ENCODE assay signal across 8 mouse cellular contexts in the genomic region with DNA sequence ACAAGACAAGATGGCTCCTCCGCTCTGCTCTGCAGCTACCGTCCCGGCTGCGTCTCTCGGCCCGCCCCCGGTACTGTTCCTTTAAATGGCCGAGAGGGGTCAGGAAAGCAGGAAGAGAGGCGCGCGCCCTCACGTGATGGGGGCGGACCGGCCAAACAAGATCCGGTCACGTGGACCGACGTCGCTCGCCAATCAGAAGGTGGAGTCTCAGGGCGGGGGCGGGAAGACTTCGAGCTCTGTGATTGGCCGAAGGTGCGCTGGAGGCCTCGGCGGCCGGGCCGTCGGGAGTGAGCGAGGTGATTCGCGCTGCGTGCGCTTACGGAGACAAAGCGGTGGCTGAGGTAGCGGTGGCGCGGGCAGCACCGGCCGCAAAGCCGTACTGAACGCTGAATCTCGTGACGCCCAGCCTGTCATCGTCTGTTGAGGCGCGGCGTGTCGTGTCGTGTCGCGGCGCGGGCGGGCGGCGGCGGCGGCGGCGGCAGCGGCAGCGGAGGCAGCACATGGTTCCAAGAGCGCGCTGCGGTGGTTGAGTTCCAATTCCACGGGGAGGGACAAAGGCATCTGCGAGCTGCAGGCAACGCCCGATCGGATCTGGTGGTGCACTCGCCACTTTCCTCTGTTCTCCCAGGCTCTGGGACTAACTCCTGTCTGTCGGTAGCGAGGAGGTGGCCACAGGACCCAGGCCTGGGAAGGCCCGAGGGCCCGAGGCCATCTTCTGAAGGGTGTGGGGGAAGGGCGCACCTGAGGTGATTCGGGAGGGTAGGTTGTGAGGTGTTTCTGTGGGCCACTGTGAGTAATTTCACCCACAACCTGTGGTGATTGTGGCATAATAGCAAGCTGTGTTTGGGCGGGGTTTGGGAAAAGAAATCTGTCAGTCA. TPM values are rescaled to one million over a fixed set of nuclear protein-coding genes. Genes with fewer than 3 reads are reported as not detected.
DNase-seq lines count a peak whose midpoint lies in the region; ATAC-seq lines count a peak whose summit lies in the region.

A gene (plus strand): TSS at position 228 of the 878 bp plus-strand sequence.

- H3K27ac ChIP-seq in hindbrain, embryonic 11.5 days (ENCODE audit: low read depth, low read length): peak within 1 kb of the TSS; percentile 94

- peak within 1 kb of the TSS; percentile 97 for H3K9ac ChIP-seq in hindbrain, embryonic 11.5 days (ENCODE audit: low read depth, low read length)

- peaks cover 20% of the 10 kb centered on the region for H3K36me3 ChIP-seq in hindbrain, embryonic 11.5 days (ENCODE audit: control insufficient read depth, insufficient read depth, low read length)

- peak within 1 kb of the TSS; percentile 75 for H3K4me2 ChIP-seq in hindbrain, embryonic 11.5 days (replicated peaks; ENCODE audit: low read depth, low read length)

- 2% methylated on average over 72 of the region's 81 CpGs for whole genome bisulfite sequencing in hindbrain, embryonic 11.5 days

- peak; percentile 99 for ATAC-seq in hindbrain, embryonic 11.5 days (ENCODE audit: low FRiP score)

- H3K9me3 ChIP-seq in hindbrain, embryonic 11.5 days (ENCODE audit: control insufficient read depth, low read length): peaks cover 14% of the 10 kb centered on the region; the same call in 1 of the 2 replicates

- H3K27me3 ChIP-seq in hindbrain, embryonic 11.5 days (ENCODE audit: control insufficient read depth, insufficient read depth, low read length): no peaks in the 10 kb centered on the region

- peaks cover 6% of the 10 kb centered on the region; the same call in 1 of the 2 replicates for H3K4me1 ChIP-seq in hindbrain, embryonic 11.5 days (replicated peaks; ENCODE audit: control insufficient read depth, insufficient read depth, low read length)

- peak within 1 kb of the TSS; percentile 97 for H3K4me3 ChIP-seq in hindbrain, embryonic 11.5 days (ENCODE audit: low read depth, low read length)

- DNase-seq in Muller cell, postnatal 12 days (ENCODE audit: inconsistent ontology term): peak; percentile 99
- DNase-seq in cerebellum, adult 9-11 months: peak; percentile 96
- peak; percentile 94 to 97 for DNase-seq in frontal cortex, adult 2 months (ENCODE audit: extremely low spot score in 1 of 2, low spot score in 1 of 2)
- peak; percentile 97 for DNase-seq in hindbrain, embryonic 11.5 days (ENCODE audit: low spot score)
- DNase-seq in layer of hippocampus, postnatal 10 days (ENCODE audit: low spot score in 2 of 2): peak; percentile 94 to 96
- DNase-seq in lung, postnatal 10 days: peak; percentile 98
- peak; percentile 95 for DNase-seq in ovary, postnatal 36 days (ENCODE audit: low spot score)
- peak; percentile 95 for DNase-seq in thymus, postnatal 25 days

RNA-seq across cellular contexts. Expression of the gene that starts here (rescaled TPM):
- polyA plus RNA-seq in frontal cortex, adult 2 months (2012; rRNA removed): 24.6 and 29.5 TPM in 2 replicates
- polyA plus RNA-seq in hindbrain, embryonic 11.5 days (2014; fragmentation: Nextera tagmentation; extraction: Ambion mirVana): 31.3 and 32.1 TPM in 2 replicates
- total RNA-seq in layer of hippocampus, postnatal 10 days (2021): 10 to 100 TPM; 41.6 to 46.6 TPM

Comparison
In these comparisons a context has a peak if more than half of its experiments do, and no peak if none do; other contexts are left out.
1. Peak in every context shown above with its lines: DNase-seq, ATAC-seq, H3K4me3 ChIP-seq and H3K27ac ChIP-seq.